Mouse (Mus musculus) frontal cortex, postnatal 10 days (tissue): ENCODE results near the gene Kif2a.

ENCODE experiments used
- DNase-seq, 2 experiments: peaks; one replicate each; pipeline ENCODE4 v3.0.0; 2022; ENCODE audit warnings: low spot score in 2 of 2, mixed read lengths in 1 of 2

The Kif2a gene

DNA sequence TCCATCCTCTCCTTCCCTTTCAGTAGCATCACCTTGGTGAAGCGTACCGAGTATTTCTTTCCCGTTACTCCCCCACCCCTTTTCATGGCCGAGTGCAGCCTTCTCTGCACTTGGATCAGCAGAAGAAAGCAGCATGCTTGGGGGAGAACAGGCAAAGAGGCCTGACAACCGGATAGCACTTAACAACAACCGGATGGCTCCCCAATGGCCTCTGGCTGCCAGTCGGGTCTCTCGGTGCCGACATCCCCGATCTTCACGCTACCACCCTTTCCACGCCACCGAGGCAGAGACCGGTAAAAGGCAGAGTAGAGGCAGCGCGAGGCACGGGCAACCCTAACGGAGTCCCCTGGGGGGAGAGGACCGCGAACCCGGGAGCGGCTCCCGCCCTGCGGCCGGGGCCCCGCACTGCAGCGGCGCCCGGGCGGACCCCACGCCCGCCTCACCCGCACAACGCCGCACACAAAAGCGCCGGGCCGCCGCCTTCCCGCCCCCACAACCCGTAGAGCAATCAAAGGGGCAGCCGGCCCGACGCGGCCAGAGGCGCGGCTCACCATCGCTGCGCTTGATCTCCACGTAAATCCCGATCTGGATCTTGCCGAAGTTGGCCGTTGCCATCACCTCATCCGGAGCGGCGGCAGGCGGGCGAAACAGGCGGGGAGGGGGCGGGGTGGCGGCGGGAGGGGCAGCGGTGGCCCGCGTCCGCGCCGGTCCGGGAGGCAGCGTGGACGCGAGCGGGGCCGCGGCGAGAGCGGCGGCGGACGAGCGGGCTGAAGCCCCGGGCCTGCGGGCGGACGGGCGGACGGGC lies at the start of gene Kif2a:
Kif2a (minus strand) TSS at position 666 of the 805 bp plus-strand sequence.
- DNase-seq: peak; percentile 38 to 53

DNA sequence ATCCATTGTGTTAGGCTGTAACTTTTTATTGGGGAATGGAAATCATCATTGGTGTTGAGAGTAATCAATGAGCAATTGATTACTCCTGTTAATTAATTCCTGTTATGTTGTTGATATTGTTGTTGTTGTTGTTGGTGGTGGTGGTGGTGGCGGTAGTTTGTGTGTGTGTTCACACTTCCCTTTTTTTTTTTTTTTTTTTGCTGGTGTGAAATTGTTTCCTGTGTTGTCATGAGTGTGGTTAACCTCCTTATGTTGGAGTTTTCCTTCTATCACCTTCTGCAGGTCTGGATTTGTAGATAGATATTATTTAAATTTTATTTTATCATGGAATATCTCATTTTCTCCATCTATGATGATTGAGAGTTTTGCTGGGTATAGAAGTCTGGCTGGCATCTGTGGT lies 47.1 kb upstream of the Kif2a start:
- no peak for DNase-seq

DNA sequence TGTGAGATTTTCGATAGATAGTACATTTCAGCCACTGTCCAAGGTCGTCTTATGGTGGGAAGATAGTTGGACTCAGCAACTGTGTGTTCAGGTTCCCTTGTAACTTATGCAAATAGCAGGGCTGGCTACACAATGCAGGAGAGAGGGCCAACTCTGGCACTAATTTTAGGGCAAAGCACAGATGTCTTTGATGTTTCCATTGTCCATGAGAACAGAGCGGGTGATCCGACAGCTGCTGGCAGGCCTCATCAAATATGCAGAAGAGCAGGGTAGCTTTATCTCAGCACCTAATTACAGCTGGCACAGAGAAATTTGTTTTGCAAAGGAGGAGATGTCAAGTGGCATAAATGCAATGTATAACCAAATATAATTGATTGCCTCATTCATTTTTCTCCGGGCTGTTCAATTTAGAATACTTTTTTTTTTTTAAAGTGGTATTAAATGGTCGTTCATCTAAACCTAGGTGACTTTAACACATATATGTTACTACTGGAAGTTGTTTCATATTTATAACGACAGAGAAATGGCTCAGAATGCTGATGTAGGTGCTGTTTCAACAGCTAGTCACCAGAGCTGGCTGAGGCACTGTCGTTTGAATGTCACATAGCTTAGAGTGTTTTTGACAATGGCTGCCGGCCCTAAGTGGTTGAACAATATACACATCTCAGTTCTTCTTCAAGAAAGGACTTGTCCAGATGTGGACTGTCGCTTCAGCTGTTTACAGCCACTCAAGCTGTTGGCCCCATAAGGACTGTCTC lies 43.4 kb upstream of the Kif2a start:
- no peak for DNase-seq

DNA sequence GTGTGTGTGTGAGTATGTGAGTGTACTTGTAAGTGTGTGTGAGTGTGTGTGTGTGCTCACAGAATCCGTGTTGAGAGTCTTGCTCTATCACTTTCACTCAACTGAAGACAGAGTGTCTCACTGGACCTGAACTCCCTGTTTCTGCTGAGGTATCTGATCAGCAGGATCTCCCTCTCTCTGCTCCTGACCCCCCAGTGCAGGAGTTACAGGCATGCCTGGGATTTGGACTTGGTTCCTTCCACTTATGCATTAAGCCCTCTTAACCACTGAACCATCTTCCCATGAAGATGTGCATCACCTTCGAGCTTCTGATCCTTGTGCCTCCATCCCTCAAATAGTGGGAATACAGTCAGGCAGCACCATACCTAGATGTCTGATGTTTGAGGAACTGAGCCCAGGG lies 42.3 kb upstream of the Kif2a start:
- no peak for DNase-seq

DNA sequence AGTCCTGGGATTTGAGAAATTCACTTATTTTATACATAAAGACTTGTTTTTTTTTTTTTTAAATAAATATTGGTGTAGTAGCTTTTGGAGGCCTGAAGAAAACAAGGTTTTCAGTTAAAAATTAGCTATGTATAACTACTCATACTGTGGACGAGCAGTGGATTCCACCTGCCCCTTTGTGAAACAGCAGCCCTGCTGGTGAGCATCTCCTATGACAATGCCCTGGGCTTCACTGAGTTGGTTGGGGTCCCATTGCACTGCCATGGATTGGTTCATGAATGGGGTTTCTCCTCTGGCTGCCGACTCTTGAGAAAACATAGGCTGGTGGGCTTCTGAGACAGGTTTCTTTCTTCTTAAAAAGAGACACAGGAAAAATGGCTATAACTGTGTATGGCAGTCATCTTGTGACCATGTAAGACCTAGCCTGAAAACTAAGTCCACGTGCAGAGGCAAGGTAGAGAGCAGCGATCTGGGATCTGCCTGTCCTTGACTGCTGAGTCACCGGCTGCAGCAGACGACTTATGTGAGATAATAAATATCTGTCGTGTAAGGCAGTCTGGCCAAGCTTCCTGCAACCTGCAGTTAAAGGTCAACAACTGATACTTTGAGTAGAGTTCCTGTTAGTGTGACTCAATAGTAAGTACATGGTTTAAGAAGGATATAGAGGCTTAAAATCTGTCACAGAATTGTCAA lies 41.3 kb upstream of the Kif2a start:
- DNase-seq: no peak

DNA sequence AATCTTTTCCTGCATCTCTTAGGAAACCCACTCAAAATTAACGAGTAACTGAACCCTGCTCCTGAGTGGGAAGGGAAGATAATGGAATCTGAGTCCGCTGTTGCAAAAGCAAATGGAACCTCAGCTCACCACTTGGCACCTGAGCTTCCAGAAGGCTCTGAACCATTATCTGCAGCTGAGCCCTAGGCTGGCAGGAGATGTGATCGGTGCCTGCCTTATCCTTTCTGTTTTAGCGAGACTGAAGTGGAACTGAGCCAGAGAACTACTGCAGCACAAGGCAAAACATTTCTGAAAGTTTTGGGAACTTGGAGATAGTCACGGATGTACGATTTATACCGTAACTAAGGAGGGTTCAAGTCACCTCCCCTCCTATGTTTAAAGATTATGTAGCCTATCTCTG lies 38.2 kb upstream of the Kif2a start:
- DNase-seq: no peak

DNA sequence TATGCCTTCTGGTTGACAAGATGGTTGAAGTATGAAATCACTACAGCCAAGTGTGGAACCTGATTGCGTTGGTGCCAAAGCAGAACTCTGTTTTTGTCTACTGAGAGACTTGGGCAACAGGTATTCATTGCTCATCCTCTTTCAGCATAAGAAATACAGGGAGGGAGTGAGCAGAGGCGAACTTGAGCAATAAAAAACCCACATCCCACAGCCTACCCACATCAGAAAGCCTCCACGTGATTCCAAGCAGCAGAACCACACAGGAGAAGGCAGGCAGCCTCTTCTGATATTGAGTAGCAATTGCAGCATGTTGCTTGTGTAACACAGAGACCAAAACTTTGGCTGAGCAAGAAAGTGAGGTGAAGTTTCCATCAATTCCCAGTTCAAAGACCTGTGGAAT lies 37.5 kb upstream of the Kif2a start:
- no peak for DNase-seq

DNA sequence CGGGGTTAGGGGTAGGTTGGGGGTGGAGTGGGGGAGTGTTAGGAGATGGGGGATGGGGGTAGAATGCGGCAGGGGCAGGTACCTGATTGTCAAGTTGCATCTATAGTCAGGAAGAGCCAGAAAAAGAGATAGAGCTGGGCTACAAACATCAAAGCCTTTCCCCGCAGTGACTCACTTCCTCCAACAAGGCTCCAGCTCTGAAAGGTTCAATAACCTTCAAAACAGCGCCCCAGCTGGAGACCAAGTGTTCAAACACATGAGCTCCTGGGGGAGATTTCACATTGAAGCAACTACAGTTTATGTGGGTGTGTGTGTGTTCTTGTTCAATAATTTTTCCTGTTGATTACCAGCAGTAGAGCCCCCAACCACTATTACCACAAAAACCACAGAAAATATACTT lies 34.4 kb upstream of the Kif2a start:
- DNase-seq: no peak

DNA sequence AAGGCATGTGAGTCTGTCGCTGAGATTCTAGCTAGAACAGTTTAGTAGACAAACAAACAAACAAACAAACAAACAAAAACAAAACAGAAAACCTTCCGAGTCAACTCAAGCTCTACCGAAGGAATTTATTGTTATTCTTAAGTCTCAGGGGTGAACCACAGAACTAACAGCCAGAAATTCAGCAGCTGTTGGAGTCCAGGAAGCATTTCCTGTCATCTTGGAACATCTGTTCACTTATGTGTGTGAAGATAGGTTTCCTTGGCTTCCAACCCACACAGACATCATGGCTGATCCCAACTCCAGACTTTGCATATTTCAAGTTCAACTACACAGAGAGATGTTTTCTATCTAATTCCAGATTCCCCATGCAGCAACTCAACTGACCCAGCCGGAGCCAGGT lies 32.6 kb upstream of the Kif2a start:
- DNase-seq: no peak

DNA sequence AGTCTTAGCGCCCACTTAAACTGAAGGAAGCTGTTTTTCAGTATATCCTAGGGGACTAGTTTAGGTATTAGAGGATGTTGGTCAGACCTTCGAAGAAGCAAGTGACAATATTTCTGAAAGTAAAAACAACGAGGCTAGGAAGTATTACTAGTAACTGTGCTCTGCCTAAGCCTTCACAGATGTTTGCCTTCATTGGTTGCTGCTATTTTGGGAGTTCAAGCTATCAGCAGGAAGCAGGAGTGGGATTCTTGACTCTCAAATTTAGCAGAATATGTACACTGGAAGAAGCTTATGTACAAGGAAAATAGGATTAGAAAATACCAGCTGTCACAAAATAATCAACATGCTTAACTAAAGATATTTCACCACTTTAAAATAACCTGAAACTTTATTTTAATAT lies 29.4 kb upstream of the Kif2a start:
- DNase-seq: no peak

DNA sequence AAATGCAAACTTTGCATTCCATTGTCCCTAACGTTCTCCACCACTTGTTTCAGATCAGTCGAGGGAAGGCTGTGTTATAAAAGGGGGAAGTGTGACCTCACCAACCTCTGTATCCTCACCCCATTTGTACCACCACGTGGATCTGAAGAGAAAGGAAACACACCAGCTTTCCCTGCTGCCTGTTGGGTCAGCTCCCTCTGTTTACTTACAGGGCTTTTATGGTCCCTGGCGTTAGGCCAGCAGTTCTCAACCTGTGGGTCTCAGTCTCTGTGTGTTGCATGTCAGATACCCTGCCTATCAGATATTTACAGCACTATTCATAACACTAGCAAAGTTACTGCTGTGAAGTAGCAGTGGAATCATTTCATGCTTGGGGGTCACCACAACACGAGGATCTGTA lies 22.3 kb upstream of the Kif2a start:
- DNase-seq: no peak

DNA sequence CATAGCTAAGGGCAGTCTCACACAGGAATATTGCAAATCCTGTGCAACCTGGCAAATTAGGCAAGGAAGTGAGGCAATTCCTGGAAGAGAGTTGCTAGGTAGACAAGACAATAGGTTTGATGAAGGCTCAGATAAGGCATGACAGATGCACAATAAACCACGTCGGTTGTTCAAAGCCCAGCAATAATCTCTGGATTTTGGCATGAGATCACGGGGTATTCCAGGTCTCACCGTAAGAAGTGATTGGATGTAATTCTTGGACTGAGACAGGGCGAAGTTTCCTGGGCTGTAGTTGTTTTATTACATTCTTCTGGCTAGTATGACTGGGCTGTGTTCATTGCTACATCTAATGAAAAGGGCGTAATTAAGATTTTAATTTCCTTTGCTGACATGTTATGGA lies 20.6 kb upstream of the Kif2a start:
- no peak for DNase-seq

DNA sequence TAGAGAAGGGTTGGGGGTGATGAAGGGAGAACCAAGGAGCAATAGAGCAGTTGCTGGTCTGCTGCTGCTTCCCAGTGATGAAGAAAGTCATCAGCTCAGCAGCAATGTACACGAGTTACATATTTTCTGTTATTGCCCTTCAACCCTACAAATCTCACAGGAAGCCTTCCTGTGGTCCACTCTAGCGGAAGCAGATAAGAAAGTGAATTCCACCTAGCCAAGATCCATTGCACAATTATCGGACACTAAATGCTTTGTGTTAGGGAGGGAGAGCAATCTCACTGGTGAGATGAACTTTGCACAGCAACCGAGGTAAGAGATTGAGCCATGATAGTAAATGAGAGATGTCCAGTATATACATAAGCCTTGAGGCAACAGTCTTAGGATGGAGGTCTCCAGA lies 17.6 kb upstream of the Kif2a start:
- DNase-seq: no peak

DNA sequence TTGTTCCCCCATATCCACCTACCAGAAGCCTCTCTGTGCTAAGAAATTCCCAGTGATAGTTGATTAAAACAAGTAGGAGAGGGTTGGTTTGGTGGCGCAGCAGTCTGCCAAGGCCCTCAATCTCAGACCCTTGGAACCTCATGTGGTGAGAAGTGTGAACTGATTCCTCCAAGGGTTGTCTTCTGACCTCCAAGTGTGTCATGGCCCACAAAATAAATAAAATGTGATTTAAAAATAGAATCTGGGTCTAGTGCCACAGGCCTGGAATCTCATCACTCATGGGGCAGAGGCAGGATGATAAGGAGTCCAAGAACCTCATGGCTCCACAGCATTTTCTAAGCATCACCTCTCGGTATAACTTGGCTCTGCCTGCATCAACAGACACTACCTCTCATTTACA lies 16.4 kb upstream of the Kif2a start:
- no peak for DNase-seq

DNA sequence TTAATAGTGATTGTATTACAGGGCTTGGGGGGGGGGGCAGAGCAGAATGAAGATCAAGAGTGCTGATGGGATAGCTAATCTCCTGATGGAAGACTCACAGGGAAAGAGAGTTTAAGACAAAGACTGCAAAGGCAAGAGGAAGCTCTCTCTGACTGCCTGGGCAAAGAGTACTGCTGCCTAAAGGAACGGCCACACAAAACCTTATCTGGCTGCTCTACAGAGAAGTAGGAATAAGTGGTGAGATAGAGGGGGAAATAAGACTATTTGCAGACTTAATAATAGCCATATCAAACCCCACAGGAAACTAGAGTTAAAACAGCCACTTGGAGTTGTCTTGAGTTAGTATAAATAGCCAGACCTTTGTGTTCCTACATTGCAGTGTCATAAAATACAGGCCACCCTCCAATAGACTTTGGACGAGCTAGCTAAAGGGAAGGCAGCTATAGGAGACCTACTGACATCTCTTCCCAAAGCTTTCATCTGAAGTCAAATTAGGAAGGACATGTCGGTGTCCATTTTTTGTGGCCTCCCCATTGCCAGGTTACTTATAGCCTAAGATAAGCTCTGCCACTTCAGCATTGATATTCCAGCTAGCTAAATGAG lies 13.7 kb upstream of the Kif2a start:
- no peak for DNase-seq

DNA sequence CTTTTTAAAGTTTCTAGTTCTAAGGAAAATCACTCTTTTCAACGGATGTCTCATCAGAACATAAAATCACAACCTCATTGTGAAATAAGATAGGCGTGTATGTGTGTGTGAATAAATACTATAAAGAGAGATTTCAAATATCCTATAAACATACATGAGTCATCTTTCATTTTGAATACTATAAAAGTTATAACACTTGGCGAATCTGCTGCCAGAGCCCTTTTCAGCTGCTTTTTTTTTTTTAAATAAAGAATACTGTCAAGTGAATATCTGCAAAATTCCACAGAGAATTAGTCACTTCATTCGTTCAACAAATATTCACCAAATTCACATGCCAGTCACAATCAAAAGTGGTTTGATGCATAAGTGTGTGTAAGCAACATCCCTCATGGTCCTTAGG lies 13.2 kb upstream of the Kif2a start:
- DNase-seq: no peak

DNA sequence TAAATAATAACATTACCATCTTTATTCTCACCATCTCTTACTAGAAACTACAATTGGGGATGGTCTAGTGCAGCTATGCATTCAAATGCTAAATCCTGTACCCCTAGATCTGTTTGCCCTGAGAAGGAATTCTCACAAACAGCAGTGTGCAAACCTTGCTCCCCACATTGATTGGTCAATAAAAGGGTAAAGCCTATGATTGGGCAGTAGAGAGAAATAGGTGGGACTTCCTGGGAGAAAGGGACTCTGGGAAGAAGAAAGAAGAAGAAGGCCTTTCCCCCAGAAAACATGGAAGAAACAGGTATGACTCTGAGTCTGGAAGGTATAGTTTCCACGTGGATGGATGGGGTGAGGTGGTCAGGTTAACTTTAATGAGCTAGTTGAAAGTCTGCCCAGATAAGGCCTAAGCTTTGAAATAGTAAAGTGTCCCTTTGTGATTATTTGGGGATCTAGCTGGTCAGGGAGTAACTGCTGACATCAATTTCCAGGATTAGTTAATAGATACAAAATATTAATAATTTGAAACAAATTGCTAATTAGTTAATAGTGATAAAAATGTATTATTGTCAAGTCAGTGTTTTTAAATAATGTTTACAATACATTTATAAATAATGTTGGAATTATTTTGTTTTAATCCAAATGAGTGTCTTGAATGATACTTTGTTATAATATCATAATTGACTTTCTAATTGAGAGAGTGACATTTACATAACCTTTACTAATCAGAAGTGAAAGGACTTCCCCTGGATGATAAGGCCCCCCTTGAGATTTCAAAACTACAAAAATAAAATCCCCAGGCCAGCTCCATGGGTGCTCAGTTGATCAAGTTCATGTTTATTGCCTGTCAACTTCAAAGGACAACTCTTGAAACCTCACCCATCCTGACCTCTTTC lies 12.3 kb upstream of the Kif2a start:
- DNase-seq: no peak

DNA sequence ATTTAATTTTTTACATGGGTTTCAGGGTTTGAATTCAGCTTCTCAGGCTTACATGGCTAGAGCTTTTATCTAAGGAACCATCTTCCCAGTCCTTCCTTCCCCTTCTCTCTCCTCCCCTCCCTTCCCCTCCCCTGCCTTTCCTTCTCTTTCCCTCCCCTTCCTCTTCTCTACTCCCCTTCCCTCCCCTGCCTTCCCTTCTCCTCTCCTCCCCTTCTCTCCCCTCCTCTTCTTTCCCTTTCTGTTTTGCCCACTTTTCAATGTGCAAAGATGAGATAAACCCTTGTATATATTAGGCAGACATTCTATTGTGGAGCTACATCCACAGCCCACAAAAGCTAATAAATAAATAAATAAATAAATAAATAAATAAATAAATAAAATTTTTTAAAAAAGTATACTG lies 9.3 kb upstream of the Kif2a start:
- no peak for DNase-seq

DNA sequence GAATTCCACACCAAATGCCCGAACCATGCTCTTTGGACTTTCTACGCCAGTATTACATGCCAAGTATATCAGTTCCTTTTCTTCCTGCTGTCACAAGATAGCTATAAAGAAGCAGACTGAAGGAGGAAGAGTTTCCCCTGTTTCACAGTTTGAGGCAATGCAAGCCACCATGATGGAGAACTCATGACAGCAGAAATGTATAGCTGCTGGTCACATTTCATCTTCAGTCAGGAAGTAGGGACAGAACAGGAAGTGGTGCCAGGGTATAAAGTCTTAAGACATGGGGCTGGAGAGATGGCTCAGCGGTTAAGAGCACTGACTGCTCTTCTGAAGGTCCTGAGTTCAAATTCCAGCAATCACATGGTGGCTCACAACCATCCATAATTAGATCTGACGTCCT lies 5.3 kb upstream of the Kif2a start:
- DNase-seq: no peak

DNA sequence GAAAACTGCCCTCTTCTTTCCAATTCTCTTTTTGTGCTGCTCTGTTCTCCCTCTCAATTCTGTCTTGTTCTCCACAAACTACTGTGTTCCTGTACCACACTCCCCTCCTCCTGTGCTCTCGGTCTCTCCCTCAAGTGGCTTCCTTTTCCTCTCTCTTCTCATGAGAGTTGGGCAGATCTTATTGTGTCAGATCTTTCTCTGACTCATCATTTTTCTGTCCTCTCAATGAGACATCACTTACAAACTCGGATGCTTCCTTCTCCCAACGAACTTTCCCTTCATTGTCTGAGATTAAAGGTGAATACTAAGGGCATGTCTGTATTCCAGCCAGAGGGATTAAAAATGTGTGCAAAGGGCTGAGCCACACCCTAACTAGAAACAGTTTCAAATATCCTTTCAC lies 3.7 kb upstream of the Kif2a start:
- DNase-seq: no peak
